Mouse (Mus musculus): ENCODE results near the gene Ankrd55.

GRCm38 (mm10) chr13:112371729-112372128 lies 83.5 kb downstream of the Ankrd55 start:
- TF ChIP-seq NANOG (IDR thresholded peaks at IDR 0.05; ENCODE audit: borderline replicate concordance, low read length), result no peak
- TF ChIP-seq CTCF (conservative IDR thresholded peaks at IDR 0.05; ENCODE audit: low read length), result no peak

Measured in E14TG2a.4 (cell line).